Mouse (Mus musculus) right cerebral cortex, adult 18-20 months (tissue): ENCODE data around the gene Nudc.

ENCODE experiments used
- DNase-seq: peaks from one replicate; pipeline ENCODE4 v3.0.0; 2022; ENCODE audit warnings: mixed read lengths

Gene Nudc

GRCm38 (mm10) chr4:133488619-133489392 lies 57.0 kb downstream of the Nudc start:
- DNase-seq: no peak

- DNase-seq: no peak
These were observed 59.0 kb downstream of the Nudc start for GRCm38 (mm10) chr4:133486673-133487357.

GRCm38 (mm10) chr4:133485691-133486425 lies 59.9 kb downstream of the Nudc start:
- no peak for DNase-seq

GRCm38 (mm10) chr4:133484266-133485025 lies 61.4 kb downstream of the Nudc start:
- no peak for DNase-seq
